Mouse (Mus musculus) embryonic facial prominence, embryonic 10.5 days (tissue): Measurements from ENCODE around the gene Dock7. TPM values are rescaled to one million over a fixed set of nuclear protein-coding genes. Genes with fewer than 3 reads are reported as not detected.

Experiments used
- DNase-seq: peaks from one replicate; pipeline ENCODE4 v3.0.0-alpha.2; 2017; ENCODE audit warnings: low spot score
- H3K27ac ChIP-seq: fragments of 300-500 bp; sonication (generic); replicated peaks from 2 replicates; pipeline ENCODE4 v1.5.1; 2016; ENCODE audit warnings: mild to moderate bottlenecking
- H3K27me3 ChIP-seq: fragments of 300-500 bp; sonication (generic); replicated peaks from 2 replicates; pipeline ENCODE4 v1.6.1; 2016; ENCODE audit warnings: low read depth, mild to moderate bottlenecking; ENCODE audit not compliant: poor library complexity, severe bottlenecking
- H3K36me3 ChIP-seq: fragments of 300-500 bp; sonication (generic); replicated peaks from 2 replicates; pipeline ENCODE4 v1.6.1; 2016; ENCODE audit warnings: mild to moderate bottlenecking, moderate library complexity
- H3K4me1 ChIP-seq: fragments of 300-500 bp; sonication (generic); 2 replicates; pipeline ENCODE4 v1.6.1; 2016
- H3K4me3 ChIP-seq: fragments of 300-500 bp; sonication (generic); 2 replicates; pipeline ENCODE4 v1.5.1; 2016; ENCODE audit warnings: mild to moderate bottlenecking, moderate library complexity
- H3K9me3 ChIP-seq: fragments of 300-500 bp; sonication (generic); 2 replicates; pipeline ENCODE4 v1.6.1; 2016; ENCODE audit warnings: mild to moderate bottlenecking
- WGBS: fragments of 180-500 bp; shearing (Covaris S2); methylation state at CpG from one replicate; pipeline ENCODE4 v1.1.7; 2016; 5-methylcytosine and 5-hydroxymethylcytosine counted together
- polyA plus RNA-seq: library from polyadenylated mRNA; unstranded; fragments of >200 nt; fragmentation: Nextera tagmentation; extraction: Ambion mirVana; gene quantifications from 2 replicates; pipeline ENCODE4 v1.2.1, GENCODE M21; 2016

The Dock7 gene
- polyA plus RNA-seq, 1 experiment from 2014 or later = 81.8 TPM

DNA sequence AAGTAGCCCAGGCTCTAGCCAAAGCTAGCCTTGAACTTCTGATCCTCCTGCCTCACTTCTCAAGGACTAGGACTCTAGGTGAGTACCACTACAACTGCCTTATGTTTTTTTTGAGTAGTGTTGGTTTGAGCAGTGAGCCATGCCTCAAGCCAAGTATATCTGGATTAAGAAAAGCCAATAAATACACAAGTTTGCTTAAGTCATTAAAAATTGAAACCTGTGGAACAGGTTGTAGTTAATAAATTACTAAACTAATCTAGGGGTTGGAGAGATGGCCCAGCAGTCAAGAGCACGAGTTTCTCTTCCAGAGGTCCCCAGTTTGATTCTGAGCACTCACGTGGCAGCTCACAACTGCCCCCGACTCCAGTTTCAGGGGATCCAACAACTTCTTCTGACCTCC, 20.9 kb upstream of the Dock7 start:
- WGBS = 90% methylated on average over 3 of the region's 3 CpGs
- no peak for DNase-seq
- Histone ChIP-seq H3K4me3 (no peak overlapping the region), H3K4me1 (no peaks in the 10 kb centered on the region), H3K27ac (no peak overlapping the region), H3K36me3 (no peaks in the 10 kb centered on the region), H3K9me3 (no peaks in the 10 kb centered on the region), H3K27me3 (no peaks in the 10 kb centered on the region)

DNA sequence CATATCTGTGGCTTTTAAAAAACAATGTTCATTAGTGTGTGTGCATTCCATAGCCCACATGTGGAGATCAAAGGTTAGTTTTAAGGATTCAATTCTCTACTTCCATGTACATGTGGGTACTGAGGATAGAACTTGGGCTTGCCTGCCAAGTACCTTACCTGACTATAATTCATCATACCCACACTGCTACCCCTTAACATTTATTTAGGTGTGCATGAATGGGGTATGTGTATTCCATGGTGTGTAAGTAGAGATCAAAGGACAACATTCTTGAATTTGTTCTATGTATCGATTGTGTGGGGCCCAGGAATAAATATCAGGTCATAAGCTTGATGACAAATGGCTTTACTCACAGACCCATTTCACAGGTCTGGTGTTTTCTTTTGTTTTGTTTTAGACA, 20.5 kb upstream of the Dock7 start:
- H3K4me1 ChIP-seq = no peaks in the 10 kb centered on the region
- DNase-seq = no peak
- H3K4me3 ChIP-seq = no peak overlapping the region
- H3K27me3 ChIP-seq = no peaks in the 10 kb centered on the region
- no peak overlapping the region for H3K27ac ChIP-seq
- H3K36me3 ChIP-seq = no peaks in the 10 kb centered on the region
- no peaks in the 10 kb centered on the region for H3K9me3 ChIP-seq
- WGBS = 92% methylated on average over 1 of the region's 1 CpGs

DNA sequence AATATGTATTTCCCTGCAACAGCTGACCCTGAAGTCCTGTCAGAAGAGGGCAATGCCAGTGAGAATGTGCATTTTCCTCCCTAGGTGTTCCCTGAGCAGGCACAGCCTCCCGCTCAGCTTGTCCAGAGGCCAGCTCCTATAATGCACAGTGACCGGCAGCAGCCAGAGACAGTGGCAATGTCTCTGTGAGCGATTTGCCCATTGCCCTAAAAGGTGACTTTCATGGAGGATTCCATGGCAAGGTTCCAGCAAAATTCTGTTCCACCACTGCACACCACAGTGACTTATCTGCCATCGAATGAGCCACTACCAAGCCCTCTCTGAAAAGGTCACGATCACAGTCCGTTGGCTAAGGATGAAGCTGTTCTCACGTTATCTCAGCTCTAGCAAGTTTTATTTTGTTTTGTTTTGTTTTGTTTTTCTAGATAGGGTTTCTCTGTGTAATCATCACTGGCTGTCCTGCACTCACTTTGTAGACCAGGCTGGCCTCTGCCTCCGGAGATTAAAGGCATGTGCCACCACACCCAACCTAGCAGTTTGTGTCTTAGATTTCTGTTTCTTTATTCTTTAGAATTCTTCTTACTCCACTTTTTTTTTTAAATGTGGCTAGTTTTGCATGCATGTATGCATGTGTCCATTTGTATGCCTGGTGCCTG, 17.4 kb upstream of the Dock7 start:
- H3K9me3 ChIP-seq = no peaks in the 10 kb centered on the region
- H3K27ac ChIP-seq = no peak overlapping the region
- no peak overlapping the region for H3K4me3 ChIP-seq
- no peaks in the 10 kb centered on the region for H3K36me3 ChIP-seq
- no peaks in the 10 kb centered on the region for H3K4me1 ChIP-seq
- H3K27me3 ChIP-seq = no peaks in the 10 kb centered on the region
- WGBS = 90% methylated on average over 8 of the region's 8 CpGs
- DNase-seq = no peak

DNA sequence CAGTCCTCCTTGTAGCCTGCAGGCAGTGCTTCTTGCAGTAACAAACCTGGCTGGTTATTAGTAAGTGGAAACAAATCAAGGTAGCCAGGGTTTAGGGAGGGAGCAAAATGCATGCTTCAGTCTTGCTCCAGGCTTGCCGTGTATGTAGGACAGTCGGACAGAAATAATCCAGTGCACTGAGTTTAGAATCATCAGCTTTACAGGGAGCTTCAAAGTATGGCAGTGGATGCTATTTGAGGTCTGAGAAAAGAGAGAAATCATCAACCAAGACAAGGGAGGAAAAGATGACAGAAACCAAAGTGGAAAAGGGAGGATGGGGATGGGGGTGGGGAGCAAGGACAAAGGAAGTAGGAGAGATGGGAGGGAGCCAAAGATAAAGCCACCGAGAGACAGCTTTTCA, 13.8 kb upstream of the Dock7 start:
- 69% methylated on average over 3 of the region's 3 CpGs for WGBS
- Histone ChIP-seq H3K36me3 (no peaks in the 10 kb centered on the region), H3K27ac (no peak overlapping the region), H3K4me3 (no peak overlapping the region), H3K27me3 (no peaks in the 10 kb centered on the region), H3K9me3 (no peaks in the 10 kb centered on the region), H3K4me1 (no peaks in the 10 kb centered on the region)
- no peak for DNase-seq

DNA sequence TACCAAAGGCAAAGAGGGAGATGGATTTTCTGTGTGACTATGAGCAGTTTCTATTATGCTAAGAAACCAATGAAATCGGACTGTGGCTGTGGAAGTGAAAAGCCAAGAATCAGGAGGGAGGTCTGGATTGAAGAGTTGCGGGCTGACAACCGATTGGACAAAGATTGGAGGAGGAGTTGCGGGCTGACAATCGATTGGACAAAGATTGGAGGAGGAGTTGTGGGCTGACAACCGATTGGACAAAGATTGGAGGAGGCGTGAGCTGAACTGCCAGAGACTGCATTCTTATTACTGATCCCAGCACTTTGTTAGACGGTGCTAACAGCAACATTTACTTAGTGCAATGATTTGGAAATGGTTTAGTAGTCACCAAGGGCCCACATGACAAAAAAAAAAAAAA, 12.6 kb upstream of the Dock7 start:
- DNase-seq = no peak
- Histone ChIP-seq H3K9me3 (no peaks in the 10 kb centered on the region), H3K4me3 (no peak overlapping the region), H3K27ac (no peak overlapping the region), H3K4me1 (no peaks in the 10 kb centered on the region), H3K36me3 (no peaks in the 10 kb centered on the region), H3K27me3 (no peaks in the 10 kb centered on the region)
- 93% methylated on average over 8 of the region's 8 CpGs for WGBS

DNA sequence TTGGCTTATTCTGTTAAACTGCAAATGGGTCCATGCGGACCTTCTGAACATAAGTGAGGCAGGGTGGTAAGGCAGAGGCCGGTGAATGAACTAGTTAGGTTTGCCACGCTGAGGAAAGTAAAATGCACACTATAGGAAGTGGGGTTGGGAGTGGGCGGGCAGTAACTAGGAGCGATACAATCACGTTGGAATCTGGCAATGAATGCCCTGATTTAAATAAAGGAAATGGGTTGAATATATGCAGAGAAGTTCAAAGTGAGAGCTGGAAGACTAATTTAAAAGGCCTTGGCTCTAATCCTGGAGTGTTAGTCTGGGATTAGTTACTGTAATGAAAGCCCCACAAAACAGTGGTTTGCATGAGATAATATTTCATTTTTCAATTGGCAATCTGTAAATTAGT, 12.0 kb upstream of the Dock7 start:
- Histone ChIP-seq H3K4me3 (no peak overlapping the region), H3K4me1 (no peaks in the 10 kb centered on the region), H3K27me3 (no peaks in the 10 kb centered on the region), H3K36me3 (no peaks in the 10 kb centered on the region), H3K9me3 (no peaks in the 10 kb centered on the region), H3K27ac (no peak overlapping the region)
- WGBS = 76% methylated on average over 6 of the region's 6 CpGs
- no peak for DNase-seq

DNA sequence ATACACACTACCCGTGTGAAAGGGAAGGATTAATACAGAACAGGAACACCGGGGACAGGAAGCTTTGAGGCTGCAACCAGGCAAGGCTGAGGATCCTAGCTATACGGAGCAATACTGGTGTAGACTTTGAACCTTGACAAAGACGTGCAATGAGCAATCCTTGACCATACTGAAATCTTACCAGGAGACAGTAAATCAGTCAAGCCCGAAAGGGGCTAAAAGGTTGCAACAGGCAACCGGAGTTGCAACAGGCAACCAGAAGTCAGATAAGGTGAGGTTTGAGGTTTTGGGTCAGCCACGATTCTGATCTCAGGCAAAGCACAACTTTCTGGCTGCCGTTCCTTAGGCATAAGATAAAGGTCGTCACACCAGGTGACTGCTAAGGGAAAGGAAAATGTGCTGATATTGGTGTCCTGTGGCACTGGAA, 10.5 kb upstream of the Dock7 start:
- Histone ChIP-seq H3K9me3 (no peaks in the 10 kb centered on the region), H3K4me1 (no peaks in the 10 kb centered on the region), H3K27me3 (no peaks in the 10 kb centered on the region), H3K36me3 (no peaks in the 10 kb centered on the region), H3K4me3 (no peak overlapping the region), H3K27ac (no peak overlapping the region)
- WGBS = 89% methylated on average over 9 of the region's 9 CpGs
- DNase-seq = no peak

DNA sequence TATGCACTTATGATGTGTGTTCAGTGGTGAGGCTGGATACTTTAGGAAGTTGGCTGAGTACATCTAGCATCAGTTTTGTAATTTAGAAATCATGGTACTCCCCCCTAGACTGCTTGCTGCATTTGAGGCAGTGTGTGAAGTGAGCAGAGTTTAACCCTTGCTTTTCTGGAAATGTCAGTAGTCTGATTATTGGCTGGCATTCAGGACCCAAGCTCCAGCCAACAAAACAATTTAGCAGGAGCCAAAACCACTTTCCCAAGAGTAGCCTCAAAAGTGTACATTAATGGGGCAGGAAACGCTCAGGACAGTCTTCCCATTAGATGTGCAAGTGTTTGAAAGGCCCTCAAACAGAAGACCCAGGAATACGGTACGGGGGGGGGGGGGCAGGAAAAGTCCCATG, 2.8 kb upstream of the Dock7 start:
- Histone ChIP-seq H3K9me3 (no peaks in the 10 kb centered on the region), H3K36me3 (no peaks in the 10 kb centered on the region), H3K27me3 (peaks cover 10% of the 10 kb centered on the region), H3K27ac (no peak overlapping the region), H3K4me1 (peaks cover 37% of the 10 kb centered on the region), H3K4me3 (no peak overlapping the region)
- no peak for DNase-seq
- 61% methylated on average over 3 of the region's 3 CpGs for WGBS

DNA sequence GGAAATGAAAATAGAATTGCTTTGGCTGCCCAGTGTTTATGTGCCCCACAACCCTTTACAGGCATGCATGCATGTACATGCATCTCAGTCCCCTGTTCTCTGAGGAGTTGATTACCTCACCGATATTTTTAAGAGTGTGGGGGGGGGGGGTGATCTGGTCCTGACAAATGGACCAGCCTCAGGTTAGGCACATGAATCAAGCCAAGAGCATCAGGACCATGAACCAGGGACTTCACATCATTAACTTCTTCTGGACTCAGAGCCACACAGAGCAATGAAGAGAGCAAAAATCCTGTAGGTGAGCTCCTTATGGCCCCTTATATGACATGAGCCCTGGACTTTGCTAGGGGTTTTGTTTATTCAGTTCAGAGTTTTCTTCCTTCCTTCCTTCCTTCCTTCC, 2.1 kb upstream of the Dock7 start:
- H3K9me3 ChIP-seq = no peaks in the 10 kb centered on the region
- H3K27ac ChIP-seq = no peak overlapping the region
- peaks cover 10% of the 10 kb centered on the region for H3K27me3 ChIP-seq
- peaks cover 42% of the 10 kb centered on the region for H3K4me1 ChIP-seq
- 69% methylated on average over 1 of the region's 1 CpGs for WGBS
- no peak overlapping the region for H3K4me3 ChIP-seq
- no peaks in the 10 kb centered on the region for H3K36me3 ChIP-seq
- DNase-seq = no peak

DNA sequence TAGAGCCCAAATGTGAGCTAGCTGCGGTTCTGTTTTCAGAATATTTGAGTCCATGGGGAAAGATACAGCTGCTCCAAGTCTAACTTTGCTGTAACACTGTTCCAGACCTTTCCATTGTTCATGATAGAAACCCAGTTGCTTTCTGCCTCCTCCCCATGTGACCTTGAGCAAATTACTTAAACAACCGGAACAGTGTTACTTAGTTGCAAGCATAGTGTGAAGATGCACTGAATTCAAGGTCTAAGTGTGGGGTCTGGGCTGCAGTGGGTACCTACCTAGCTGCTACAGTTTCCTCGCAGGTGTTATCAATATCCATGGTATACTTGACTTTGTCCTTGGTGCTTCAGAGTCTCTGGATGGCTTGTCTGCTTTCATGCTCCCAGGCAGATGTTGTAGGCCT, 1.3 kb upstream of the Dock7 start:
- Histone ChIP-seq H3K4me1 (peaks cover 45% of the 10 kb centered on the region), H3K36me3 (no peaks in the 10 kb centered on the region), H3K4me3 (no peak overlapping the region), H3K27ac (no peak overlapping the region), H3K27me3 (peaks cover 10% of the 10 kb centered on the region), H3K9me3 (no peaks in the 10 kb centered on the region)
- DNase-seq = no peak
- WGBS = 71% methylated on average over 3 of the region's 3 CpGs

DNA sequence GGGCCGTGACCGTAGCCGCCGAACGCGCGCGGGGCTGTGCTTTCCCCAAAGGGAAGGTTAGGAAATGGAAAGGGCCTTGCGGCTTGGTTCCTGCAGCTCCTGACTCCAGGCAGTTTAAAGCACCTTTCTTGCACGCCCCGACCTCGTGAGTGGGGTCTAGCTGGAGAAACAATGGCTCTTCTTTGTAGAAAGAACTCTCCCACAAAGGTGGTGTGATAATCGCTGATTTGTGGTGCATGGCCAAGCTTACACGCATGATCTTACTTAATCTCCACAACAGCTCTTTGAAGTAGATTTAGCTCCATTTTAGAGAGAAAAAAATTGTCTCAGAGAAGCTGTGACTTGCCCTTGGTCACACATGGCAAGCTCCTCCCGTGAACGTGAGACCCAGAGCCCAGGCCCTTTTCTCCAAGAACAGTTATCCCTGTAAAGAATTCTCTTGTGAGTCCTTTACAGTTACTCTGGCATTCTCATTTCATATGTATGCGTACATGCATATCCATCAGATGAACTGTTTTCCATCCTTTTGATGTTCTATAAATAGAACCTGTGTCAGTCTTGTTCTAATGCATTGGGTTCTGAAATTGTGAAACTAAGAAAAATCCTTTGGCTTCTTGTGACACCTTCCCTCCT, 524 bp upstream of the Dock7 start:
- Histone ChIP-seq H3K36me3 (no peaks in the 10 kb centered on the region), H3K4me3 (peak overlapping the region; percentile 99), H3K4me1 (peaks cover 53% of the 10 kb centered on the region), H3K9me3 (no peaks in the 10 kb centered on the region), H3K27me3 (peaks cover 10% of the 10 kb centered on the region), H3K27ac (peak overlapping the region; percentile 99)
- no peak for DNase-seq
- 4% methylated on average over 17 of the region's 17 CpGs for WGBS

DNA sequence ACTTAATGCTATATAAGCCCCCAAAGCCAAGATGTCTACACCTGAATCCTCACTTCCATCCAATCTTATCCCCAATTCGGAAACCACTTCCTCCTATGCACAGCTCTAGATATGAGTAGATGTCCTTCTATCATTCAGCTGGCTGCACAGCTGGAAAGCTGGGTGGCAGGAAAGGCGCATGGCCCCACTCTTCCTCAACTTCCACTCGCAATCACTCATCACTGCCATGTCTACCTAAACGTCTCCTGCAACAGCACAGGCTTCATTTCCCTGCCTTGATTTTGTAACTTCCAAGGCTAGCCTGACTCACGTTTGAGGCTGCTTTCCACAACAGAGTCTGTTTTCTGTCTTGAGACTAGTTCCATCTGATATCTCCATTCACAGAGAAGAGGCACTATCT, 1.7 kb downstream of the Dock7 start:
- peaks cover 10% of the 10 kb centered on the region for H3K27me3 ChIP-seq
- H3K9me3 ChIP-seq = no peaks in the 10 kb centered on the region
- no peaks in the 10 kb centered on the region for H3K36me3 ChIP-seq
- WGBS = 62% methylated on average over 5 of the region's 5 CpGs
- peaks cover 59% of the 10 kb centered on the region for H3K4me1 ChIP-seq
- H3K27ac ChIP-seq = no peak overlapping the region
- peak overlapping the region; percentile 99 for H3K4me3 ChIP-seq
- no peak for DNase-seq

DNA sequence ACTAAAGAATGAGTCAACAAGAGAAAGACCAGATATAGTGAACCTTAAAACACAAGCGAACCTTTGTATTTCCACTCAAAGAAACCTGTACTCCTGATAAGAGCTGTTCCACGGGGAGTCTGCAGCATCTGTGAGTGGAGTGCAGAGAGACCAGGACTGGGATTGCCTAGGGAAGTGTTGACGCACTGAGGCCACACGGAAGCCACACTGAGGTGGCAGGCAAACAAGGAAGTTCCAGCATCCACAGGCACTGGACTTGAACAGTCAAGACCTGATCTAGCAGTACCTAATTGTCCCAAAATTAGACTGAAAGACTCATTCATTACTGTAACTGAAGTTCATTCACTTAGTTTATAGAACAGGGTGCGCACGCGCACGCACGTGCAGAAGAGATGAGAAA, 4.9 kb downstream of the Dock7 start:
- 81% methylated on average over 9 of the region's 9 CpGs for WGBS

More for the DNA sequence above, 4.9 kb downstream of the Dock7 start:
- Histone ChIP-seq H3K4me3 (no peak overlapping the region), H3K36me3 (no peaks in the 10 kb centered on the region), H3K4me1 (peaks cover 45% of the 10 kb centered on the region), H3K27me3 (no peaks in the 10 kb centered on the region), H3K27ac (no peak overlapping the region; the same call in 1 of the 2 replicates), H3K9me3 (no peaks in the 10 kb centered on the region)
- no peak for DNase-seq
